ENCODE assay signal across 26 mouse cellular contexts in genomic region chr7:68974761-68975579, GRCm38 (mm10).
DNase-seq lines count a peak whose midpoint lies in the region; ATAC-seq lines count a peak whose summit lies in the region.
"Had no signal": no experiment of that assay in that cellular context is flagged by ENCODE, and none has a peak within 500 bp of the region (broad histone marks: within the 10 kb centered on the region; RNA-seq: fewer than 3 reads in every experiment).

No protein-coding gene starts in this region.

- H3K27ac ChIP-seq in midbrain, embryonic 11.5 days (ENCODE audit: low read depth, low read length), result no peak overlapping the region
- H3K27ac ChIP-seq in midbrain, embryonic 10.5 days (replicated peaks), result no peak overlapping the region
- H3K27ac ChIP-seq: embryonic facial prominence, embryonic 13.5 days; forebrain, embryonic 15.5 days; heart, embryonic 13.5 days; hindbrain, embryonic 14.5 days; layer of hippocampus, adult 2 months; left cerebral cortex, adult 2 months; limb, embryonic 12.5 days; liver, embryonic 12.5 days had no signal

- no peaks in the 10 kb centered on the region for H3K9me3 ChIP-seq in midbrain, embryonic 11.5 days (ENCODE audit: control insufficient read depth, low read length)
- H3K9me3 ChIP-seq in midbrain, embryonic 10.5 days (replicated peaks), result no peaks in the 10 kb centered on the region
- H3K9me3 ChIP-seq: embryonic facial prominence, embryonic 13.5 days; forebrain, embryonic 10.5 days; forebrain, embryonic 15.5 days; heart, embryonic 13.5 days; limb, embryonic 12.5 days; liver, embryonic 12.5 days; megakaryocyte, embryonic 14.5 days had no signal

- no peaks in the 10 kb centered on the region for H3K27me3 ChIP-seq in midbrain, embryonic 11.5 days (ENCODE audit: control insufficient read depth, insufficient read depth, low read length)
- H3K27me3 ChIP-seq in midbrain, embryonic 10.5 days (ENCODE audit: low read depth, poor library complexity, severe bottlenecking), result no peaks in the 10 kb centered on the region
- H3K27me3 ChIP-seq: forebrain, embryonic 15.5 days; heart, embryonic 13.5 days; liver, embryonic 12.5 days; megakaryocyte, embryonic 14.5 days had no signal

- WGBS in midbrain, embryonic 11.5 days, result 72% methylated on average over 8 of the region's 8 CpGs
- WGBS in midbrain, embryonic 10.5 days, result 77% methylated on average over 8 of the region's 8 CpGs

- H3K4me3 ChIP-seq in midbrain, embryonic 11.5 days (ENCODE audit: low read depth, low read length), result no peak overlapping the region
- H3K4me3 ChIP-seq in midbrain, embryonic 10.5 days, result no peak overlapping the region
- H3K4me3 ChIP-seq: embryonic facial prominence, embryonic 13.5 days; forebrain, embryonic 10.5 days; forebrain, embryonic 15.5 days; heart, embryonic 13.5 days; layer of hippocampus, adult 2 months; left cerebral cortex, adult 2 months; limb, embryonic 12.5 days; liver, embryonic 12.5 days; megakaryocyte, embryonic 14.5 days had no signal

- no peak for ATAC-seq in midbrain, embryonic 11.5 days (ENCODE audit: low FRiP score)
- ATAC-seq: forebrain, embryonic 15.5 days; intestine, postnatal 0 days; liver, embryonic 12.5 days; liver, postnatal 0 days had no signal

- peaks cover 6% of the 10 kb centered on the region for H3K4me1 ChIP-seq in midbrain, embryonic 11.5 days (ENCODE audit: control insufficient read depth, insufficient read depth, low read length)
- H3K4me1 ChIP-seq in midbrain, embryonic 10.5 days, result peaks cover 40% of the 10 kb centered on the region
- H3K4me1 ChIP-seq: embryonic facial prominence, embryonic 13.5 days; heart, embryonic 13.5 days; liver, embryonic 12.5 days; megakaryocyte, embryonic 14.5 days had no signal

- peak; percentile 79 for DNase-seq in kidney, adult 9 months
- no peak for DNase-seq in kidney, postnatal 4 days
- DNase-seq in midbrain, embryonic 11.5 days (ENCODE audit: low spot score, missing footprints), result peak; percentile 61
- no peak for DNase-seq in midbrain, embryonic 10.5 days (ENCODE audit: low spot score)
- peak; percentile 22 for DNase-seq in kidney, postnatal 14 days
- no peak for DNase-seq in right cerebral cortex, postnatal 10 days (ENCODE audit: low spot score in 2 of 2)
- DNase-seq: adrenal gland, postnatal 10 days; B cell, adult 2 months; cerebellum, adult 11 months; cerebellum, adult 9-10 months; heart, postnatal 10 days; liver, postnatal 0 days; lung, postnatal 4 days; right cerebral cortex, postnatal 14 days; thymus, postnatal 4 days had no signal

- no peak overlapping the region for H3K9ac ChIP-seq in midbrain, embryonic 11.5 days (ENCODE audit: low read length)
- H3K9ac ChIP-seq: embryonic facial prominence, embryonic 13.5 days; forebrain, embryonic 15.5 days; heart, embryonic 13.5 days; hindbrain, embryonic 14.5 days; limb, embryonic 12.5 days; liver, embryonic 12.5 days; liver, postnatal 0 days had no signal

- no peak overlapping the region for H3K4me2 ChIP-seq in midbrain, embryonic 11.5 days
- H3K4me2 ChIP-seq: embryonic facial prominence, embryonic 13.5 days; forebrain, embryonic 15.5 days; heart, embryonic 13.5 days; hindbrain, embryonic 14.5 days; limb, embryonic 12.5 days; liver, embryonic 12.5 days had no signal

- H3K36me3 ChIP-seq in midbrain, embryonic 11.5 days (ENCODE audit: control insufficient read depth, insufficient read depth, low read length), result no peaks in the 10 kb centered on the region
- H3K36me3 ChIP-seq in midbrain, embryonic 10.5 days, result no peaks in the 10 kb centered on the region
- H3K36me3 ChIP-seq: embryonic facial prominence, embryonic 13.5 days; forebrain, embryonic 10.5 days; forebrain, embryonic 15.5 days; heart, embryonic 13.5 days; limb, embryonic 12.5 days; liver, embryonic 12.5 days had no signal

Comparison
In these comparisons a context has a peak if more than half of its experiments do, and no peak if none do; other contexts are left out.
1. DNase-seq: peak in kidney, adult 9 months (single experiment), midbrain, embryonic 11.5 days (single experiment) and kidney, postnatal 14 days (single experiment); none in kidney, postnatal 4 days (0 of 2), midbrain, embryonic 10.5 days (single experiment) and right cerebral cortex, postnatal 10 days (0 of 2).